Mouse (Mus musculus) adrenal gland, postnatal 10 days (tissue): ENCODE results near the gene 4930579G24Rik. TPM values are rescaled to one million over a fixed set of nuclear protein-coding genes. Genes with fewer than 3 reads are reported as not detected.

Source experiments
- DNase-seq: peaks from one replicate; pipeline ENCODE4 v3.0.0; 2021; ENCODE audit warnings: mixed read lengths
- long read RNA-seq, 2 experiments: library from polyadenylated mRNA; stranded (forward); transcript quantifications; one replicate each; pipeline ENCODE4 v2.0.0; 2021
- total RNA-seq, 2 experiments: library from RNA; stranded (reverse); gene quantifications; 2 replicates each; pipeline ENCODE4 v1.2.3; 2021

Gene 4930579G24Rik
- 1 to 10 TPM; 5.5 to 5.7 TPM for total RNA-seq
- long read RNA-seq, experiment 1, transcript 4930579G24Rik-201 (2 exons, 1,970 nt), result major isoform, 13 of 14 reads
- long read RNA-seq, experiment 1, partial matches to known transcripts, result 1 of 14 reads
- long read RNA-seq, experiment 1, other reads (novel, unspliced or antisense), result 0 of 14 reads
- long read RNA-seq, experiment 2, transcript 4930579G24Rik-201 (2 exons, 1,970 nt), result major isoform, 10 of 11 reads
- long read RNA-seq, experiment 2, partial matches to known transcripts, result 1 of 11 reads
- long read RNA-seq, experiment 2, other reads (novel, unspliced or antisense), result 0 of 11 reads

DNA sequence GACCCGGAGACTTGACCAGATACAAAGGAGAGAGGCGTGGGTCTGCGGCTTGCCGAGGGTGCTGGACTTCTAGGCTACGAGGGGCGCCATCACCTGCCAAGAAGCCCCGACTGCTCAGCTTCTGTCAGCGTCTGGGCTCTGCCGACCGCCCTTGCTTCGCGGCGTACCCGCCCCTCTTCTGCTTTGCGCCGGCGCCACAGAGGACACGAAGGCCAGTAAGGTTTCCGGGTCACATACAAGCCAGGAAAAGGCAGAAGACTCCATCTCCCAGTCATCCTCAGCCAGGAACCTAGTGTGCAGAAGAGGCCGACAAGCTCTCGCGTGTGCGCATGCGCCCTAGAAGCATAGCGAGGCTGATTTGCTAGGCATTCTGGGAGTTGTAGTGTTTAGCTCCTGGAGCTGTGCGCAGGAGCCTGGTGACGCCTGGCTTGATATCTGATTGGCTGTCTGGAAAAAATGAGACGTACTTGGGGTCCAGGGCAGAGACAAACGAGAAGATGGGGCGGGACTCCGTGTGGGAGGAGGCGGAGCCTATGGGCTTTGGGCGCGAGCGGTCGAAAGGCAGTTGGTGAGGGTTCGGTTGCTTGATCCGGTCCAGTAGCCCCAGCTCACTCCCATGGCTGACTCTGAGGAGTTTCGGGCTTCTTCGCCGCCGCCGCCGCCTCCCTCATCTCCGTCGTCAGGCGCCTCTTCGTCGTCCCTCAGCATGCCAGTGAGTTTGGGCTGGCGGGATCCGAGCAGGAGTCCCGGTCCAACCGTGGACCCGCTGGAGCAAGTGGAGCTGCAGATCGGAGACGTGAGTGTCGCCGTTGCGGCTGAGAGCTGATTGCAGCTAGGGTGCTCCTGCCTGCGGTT, at the start of gene 4930579G24Rik:
4930579G24Rik (plus strand) TSS at position 519 of the 855 bp plus-strand sequence.
- DNase-seq, result peak; percentile 94

DNA sequence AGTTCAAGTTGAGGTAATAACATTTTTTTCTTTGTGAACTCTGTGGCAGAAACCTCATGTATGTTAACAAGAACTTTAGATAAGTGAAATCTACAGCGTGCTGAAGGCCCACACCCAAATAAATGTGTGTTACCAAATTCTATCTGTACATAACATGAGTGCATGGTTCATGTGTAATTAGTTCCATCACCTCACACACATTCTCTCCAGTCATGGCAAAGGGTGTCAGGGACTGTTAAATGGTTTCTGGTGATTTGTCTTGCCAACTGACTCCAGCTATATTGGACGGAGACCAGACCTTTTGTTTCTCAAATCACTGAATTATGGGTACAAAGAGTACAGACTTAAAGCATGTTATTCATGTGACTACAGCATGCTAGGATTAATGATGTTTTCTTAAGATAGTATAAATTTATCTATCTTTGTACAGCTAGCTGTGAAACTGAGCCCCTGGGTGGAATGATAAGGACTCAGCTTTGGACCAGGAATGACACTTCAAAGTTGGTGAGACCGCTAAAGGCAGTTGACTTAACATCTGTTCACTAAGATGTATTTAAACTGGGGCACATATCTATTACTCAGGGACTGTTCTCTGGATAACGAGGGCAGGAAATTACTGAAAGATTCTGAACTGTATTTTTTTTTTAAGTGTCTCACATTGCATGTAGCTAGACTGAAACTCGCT, 48.8 kb upstream of the 4930579G24Rik start:
- DNase-seq, result no peak

DNA sequence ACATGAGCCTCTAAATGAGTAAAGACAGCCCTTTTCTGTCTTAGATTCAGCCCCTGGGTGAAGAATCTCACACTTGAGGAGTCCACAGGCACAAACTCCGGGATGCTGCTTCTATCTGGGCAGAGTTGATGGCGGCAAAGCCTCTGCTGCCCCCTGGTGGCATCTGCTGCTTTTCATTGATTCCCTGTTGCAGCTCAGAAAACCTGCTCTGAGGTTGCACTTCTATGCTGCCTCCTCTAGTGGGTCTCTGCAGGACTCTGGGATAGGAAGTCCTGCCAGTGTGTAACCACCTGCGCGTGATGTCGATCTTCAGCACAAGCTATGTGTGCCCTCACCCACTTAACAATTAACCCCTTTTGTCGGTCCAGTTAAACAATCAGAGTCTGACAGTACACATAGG, 42.1 kb upstream of the 4930579G24Rik start:
- DNase-seq, result peak; percentile 94

DNA sequence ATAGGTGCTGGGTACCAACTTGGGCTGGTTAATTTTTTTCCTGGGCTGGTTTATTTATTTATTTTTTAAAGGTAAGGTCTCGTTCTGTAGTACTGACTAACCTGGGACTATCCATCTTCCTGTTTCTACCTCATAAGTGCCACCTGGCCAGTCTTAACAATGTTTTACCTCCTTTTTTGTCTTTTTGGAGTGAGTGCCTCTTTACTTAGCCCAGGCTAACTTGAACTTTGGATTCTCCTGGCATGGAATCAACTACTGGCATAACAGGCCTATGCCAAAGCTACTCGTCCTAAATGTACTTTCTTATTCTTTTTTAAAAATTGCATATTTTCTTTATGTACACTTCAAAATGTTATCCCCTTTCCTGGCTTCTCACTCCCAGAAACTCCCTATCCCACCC, 39.2 kb upstream of the 4930579G24Rik start:
- DNase-seq, result no peak

DNA sequence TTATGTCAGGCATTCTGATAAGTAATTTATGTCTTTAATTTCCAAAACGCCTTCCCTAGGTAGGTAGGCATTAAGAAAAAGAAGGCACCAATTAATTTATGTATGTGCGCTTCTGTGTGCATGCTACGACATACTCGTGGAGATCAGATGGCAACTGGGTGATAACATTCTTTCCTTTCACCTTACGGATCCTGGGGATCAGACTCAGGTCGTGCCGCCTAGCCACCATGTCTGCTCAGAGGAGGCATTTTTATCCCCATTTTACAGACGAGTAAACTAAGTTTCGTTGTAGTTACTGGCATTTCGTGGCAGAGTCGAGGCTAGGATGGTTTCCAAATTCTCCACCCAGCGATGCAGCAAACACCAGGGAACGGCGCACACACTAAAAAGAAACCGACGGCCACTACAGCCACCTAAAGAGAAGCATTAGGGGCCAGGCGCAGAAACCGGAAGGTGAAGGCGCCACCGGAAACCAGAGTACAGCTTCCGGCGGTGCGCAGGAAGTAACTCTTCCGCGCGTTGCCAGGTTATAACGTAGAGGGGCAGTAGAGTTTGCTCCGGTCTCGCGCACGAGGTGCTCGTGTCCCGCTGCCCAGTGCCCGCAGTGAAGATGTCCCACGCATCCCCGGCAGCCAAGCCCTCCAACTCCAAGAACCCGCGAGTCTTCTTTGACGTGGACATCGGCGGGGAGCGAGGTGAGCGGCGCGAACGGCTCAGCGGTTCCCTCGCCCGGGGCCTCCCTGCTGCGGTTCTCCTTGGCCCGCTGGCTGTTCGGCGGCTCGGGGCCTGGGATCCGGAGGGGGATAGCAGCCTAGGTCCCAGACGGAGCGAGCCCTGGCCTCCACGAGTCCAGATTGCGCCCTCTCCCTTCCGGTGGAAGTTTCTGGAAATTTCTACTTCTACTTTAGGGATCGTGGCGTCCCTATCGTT, 37.8 kb upstream of the 4930579G24Rik start, which contains the start of gene Ppid:
Ppid (plus strand) TSS at position 480 of the 930 bp plus-strand sequence.
- DNase-seq, result peak; percentile 85

DNA sequence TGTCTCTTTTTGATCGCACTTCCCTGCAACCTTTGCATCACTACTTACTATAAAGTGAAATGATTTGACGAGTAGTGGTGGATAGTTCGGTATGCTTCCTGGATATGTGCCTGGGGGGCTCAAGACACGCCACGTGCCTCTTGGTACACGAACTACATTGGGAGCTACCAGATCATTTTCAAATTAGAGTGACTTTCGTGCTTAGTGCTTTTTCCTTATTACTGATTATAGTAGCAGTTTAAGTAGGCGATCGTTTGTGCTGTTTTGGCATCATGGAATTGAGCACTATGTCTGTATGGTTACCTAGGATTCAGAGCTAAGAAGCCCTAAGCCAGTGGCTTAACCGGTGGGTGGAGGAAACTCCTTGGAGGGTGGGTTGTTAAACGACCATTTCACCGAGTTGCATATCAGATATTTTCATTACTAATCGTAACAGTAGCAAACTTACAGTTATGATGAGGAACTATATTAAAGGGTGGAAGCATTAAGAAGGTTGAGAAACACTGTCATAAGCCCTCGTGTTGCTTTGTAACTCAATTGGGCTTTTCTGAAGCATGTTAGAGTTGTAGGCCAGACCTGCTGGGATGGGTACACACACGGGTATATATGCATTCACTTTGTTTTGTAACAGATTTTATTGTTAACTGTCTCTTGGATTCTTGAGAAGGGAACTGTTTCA, 36.9 kb upstream of the 4930579G24Rik start:
- DNase-seq, result no peak

DNA sequence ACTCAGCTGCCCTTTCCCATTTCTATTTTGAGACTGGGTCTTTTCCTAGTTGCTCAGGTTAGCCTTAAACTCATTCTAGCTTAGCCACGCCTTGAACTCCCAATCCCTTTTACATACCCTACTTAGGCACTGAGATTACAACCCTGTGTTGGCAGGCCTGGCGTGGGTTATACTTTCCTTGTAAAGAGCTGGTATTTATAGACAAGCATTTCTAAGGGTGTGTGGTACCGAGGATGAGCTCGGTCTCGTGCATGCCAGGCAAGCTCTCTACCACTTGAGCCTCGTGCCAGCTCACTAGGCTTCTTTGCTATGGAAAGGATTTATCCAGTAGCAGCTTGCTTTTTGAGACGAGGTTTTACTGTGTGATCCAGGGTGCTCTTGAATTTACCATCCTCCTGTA, 33.4 kb upstream of the 4930579G24Rik start:
- no peak for DNase-seq

DNA sequence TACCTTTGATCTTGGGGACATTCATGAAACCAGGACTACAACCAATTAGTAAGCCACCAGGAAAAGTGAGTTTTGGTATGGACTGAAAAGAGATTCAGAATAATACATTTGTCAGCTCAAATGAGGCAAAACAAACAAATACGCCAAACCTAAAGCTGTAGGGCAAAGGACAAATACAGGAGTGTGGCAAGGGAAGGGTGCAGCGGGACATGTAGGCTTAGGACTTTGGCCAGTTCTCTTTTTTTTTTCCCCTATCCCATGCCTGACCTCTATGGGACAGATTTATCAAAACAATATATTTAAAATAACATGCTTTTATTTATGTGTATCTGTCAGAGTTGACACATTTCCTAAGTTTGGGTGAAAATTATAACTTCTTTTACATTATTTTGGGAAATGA, 19.0 kb upstream of the 4930579G24Rik start:
- DNase-seq, result no peak

DNA sequence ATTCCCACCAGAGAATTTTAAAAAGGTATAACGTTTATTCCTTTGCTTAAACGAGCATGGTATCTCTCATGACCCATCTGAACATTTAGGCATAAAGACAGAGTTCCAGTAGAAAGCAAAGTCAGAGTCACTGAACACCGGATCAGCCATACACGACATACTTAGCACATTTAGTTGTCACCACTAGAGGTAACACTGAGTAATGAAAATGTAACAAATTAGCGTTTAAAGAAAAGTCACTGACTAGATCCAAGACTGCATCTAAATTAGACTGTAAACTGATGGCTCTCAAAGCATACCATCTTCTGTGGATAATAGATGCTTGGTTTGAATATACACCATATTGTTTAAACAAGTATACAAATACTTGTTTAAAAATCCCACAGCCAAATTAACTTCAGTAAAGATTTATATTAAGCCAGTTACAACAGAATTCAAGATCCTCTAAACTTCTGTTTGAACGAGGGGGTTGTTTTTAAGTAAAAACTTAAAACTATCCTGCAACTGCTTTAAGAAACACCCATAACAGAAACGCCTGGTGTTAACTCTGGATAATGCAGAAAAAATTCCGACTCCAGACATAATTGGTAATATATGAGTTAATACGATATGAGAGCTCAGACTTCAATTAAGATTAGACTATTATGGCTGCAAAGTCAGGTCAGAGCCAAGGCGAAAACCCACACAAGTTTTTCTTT, 1.2 kb upstream of the 4930579G24Rik start:
- DNase-seq, result no peak

DNA sequence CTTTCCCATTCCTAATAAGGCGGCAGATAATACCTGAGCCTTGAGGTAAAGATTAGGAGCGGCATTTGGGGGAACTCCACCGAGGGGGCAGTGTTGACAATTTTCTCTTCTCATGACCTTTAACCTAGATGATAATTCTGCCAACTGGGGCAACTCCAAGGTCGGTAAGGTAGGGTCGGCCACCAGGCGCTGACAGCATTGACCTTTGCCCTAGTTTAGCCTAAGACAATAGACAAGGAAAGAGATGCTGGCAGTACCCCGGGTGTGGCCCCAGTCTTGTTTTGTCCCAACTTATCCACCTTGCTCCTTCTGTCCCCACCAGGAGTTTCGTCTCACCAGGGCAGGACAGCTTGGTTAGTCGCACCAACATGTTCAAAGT, 708 bp upstream of the 4930579G24Rik start:
- DNase-seq, result no peak

DNA sequence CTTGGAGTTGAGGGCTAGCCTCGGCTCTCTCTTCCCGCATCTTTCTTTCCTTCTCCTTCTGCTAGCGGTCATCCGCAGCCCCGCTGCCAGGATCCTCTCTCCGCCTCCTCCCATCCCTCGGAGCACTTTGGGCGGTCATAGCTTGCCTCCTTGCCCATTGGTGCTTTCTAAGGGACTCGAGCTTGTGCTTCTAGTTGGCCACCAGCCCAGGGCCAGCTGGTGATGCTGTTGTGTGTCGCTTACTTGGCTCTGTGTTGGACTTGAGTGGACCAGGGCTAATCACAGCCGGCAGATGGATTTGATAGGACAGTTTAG, 494 bp downstream of the 4930579G24Rik start, which contains the start of gene Etfdh:
Etfdh (minus strand) TSS at position 85 of the 315 bp plus-strand sequence.
- peak; percentile 81 for DNase-seq

DNA sequence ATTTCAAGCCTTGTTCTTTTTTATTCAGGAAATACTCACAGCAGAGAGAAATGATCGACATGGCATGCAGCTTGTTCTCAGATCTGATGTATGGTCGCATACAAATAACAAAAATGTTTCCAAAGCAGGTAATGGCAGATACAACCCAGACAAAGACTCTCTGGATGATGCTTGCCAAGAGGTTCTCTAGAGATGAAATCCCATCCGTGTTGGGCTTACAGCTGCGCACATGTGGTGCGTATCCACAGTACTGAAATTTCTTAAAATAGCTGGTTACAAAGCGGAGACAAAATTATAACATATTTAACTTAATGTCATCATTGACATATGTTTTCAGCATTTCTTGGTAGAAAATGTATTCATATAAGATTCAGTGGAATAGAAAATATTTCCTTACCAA, 23.2 kb downstream of the 4930579G24Rik start:
- DNase-seq, result no peak

DNA sequence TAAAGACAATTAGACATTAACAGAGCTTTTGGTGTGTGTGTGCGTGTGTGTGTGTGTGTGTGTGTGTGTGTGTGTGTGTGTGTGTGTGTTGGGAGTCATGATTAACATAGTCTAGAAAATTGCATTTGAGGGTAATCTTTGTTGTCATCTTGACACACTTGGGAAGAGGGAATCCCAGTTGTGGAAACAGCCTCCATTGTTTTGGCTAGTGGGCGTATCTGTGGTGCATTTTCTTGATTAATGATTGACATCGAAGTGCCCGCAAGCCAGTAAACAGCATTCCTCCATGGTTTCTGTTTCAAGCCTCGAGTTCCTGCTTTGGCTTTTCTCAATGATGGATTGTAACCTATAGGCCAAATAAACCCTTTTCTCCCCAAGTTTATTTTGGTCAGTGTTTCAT, 27.8 kb downstream of the 4930579G24Rik start:
- DNase-seq, result no peak

DNA sequence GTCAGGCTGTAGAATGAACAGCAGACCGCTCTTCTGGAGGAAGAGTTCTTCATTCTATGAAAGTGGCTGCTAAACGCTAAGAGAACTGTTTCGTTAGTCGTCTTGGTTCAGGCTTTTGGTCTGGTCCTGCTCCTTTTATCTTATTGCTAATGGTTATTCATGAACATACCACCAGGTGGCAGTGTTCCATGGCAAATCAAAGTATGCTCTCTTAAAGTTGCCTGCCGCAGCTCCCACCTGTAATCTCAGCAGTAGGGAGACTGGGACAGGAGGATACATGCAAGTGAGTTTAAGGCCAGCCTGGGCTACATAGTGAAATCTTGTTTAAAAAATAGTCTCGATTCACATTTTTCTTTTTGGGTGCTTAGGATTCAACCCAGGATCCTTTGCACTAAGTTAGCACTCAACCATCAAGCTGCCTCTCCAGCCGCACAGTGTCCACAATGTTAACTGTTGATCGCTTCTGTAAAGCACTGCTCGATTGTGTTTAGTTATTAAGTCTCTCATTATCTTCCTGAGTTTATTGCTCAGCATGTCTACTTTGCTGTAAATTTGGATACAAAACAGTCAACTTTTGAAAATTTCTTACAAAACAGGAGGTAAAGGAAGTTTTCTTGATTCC, 36.0 kb downstream of the 4930579G24Rik start:
- DNase-seq, result peak; percentile 60

DNA sequence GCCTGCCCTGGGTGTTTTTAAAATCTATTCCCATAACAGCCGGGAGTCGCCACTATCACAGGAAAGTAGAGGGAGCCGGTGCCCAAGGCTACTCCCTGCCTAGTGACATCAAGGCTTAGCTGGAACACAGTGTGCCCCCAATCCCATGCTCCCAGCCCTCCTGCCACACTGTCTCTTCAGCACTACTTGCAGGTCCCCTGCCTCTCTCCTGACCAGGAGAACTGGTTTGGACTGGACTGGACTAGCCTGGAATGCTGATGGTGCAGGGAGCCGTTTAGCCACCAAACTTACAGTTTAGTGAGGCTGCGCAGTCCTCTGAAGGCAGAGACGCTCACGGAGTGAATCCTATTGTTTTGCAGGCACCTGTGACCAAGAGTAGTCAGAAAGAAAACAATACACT, 41.7 kb downstream of the 4930579G24Rik start:
- DNase-seq, result no peak

DNA sequence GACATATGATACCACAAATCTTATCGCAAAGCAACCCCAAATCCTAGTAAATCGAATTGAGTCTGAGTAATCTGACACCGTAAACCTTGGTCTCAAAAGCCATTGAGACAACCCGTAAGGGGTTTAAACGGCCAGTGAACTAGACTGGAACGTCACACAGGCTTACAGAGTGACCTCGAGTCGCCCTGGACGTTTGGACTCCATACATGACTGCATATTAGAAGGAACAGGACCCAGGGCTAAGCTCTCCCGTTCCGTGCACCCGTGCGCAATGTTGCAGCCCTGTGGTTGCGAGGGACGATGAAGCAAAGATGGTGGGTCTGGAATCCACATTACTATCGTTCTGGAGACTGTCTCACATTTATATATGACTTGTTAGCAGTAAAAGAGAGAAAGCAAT, 43.3 kb downstream of the 4930579G24Rik start:
- no peak for DNase-seq

DNA sequence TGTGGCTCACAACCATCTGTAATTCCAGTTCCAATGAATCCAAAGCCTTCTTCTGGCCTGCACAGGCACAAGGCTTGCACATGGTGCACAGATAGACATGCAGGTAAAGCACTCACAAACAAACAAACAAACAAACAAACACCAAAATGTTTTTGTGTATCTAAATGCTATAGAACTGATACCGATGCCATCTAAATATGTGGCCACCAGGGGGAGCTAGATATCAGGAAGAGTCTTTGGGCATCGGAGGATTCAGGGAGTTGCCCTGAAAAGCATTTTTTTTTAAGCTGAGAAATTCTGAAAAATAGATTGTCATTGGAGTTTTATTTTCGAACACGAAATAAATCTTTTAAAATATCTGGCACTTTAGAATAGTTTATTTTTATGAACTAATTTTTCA, 44.2 kb downstream of the 4930579G24Rik start:
- peak; percentile 79 for DNase-seq

DNA sequence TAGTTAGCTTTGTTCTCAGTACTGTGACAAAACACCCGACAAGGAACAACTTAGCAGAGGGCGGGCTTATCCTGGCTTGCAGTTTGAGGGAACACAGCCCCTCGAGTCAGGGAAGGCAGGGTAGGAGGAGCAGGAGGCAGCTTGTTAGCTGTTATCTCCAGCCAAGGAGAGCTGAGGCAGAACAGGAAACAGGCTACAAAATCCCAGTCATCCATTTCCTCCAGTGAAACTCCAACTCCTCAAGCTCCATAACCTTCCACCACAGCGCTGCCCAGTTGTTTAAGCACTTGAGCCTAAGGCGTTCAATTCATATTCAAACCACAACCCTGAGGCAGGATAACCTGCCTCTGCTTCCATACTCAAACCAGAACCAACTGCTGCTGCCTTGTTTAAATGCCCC, 45.8 kb downstream of the 4930579G24Rik start:
- DNase-seq, result no peak

DNA sequence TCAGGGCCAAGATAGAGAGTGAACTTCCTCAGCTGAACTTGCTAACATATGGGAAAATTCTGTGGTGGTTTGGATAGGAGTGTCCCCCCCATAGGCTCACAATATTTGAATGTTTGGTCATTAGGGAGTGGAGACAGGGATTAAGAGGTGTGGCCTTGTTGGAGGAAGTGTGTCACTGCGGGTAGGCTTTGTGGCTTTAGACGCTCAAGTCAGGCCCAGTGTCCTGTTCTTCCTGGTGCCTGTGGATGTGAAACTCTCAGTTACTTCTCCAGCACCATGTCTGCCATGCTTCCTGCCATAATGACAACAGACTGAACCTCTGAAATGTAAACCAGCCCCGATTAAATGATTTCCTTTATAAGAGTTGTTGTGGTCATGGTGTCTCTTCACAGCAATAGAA, 47.5 kb downstream of the 4930579G24Rik start:
- DNase-seq, result no peak
